Mouse (Mus musculus) midbrain, embryonic 10.5 days (tissue): ENCODE measurements at regions not wholly inside any gene's neighbourhood (a gene's known extent, or its start where the extent isn't known, plus 50 kb on each side); places are given as distances from the start of the nearest gene placed in this dataset.
A peak's percentile ranks its signal among the peaks of the same experiment; 100 is the strongest.

Experiments used
- DNase-seq: peaks from one replicate; pipeline ENCODE4 v3.0.0-alpha.2; 2017; ENCODE audit warnings: low spot score
- H3K27ac ChIP-seq: fragments of 300-500 bp; sonication (generic); replicated peaks from 2 replicates; pipeline ENCODE4 v1.5.1; 2016; ENCODE audit warnings: mild to moderate bottlenecking
- H3K27me3 ChIP-seq: fragments of 300-500 bp; sonication (generic); 2 replicates; pipeline ENCODE4 v1.6.1; 2016; ENCODE audit warnings: low read depth, mild to moderate bottlenecking; ENCODE audit not compliant: poor library complexity, severe bottlenecking
- H3K36me3 ChIP-seq: fragments of 300-500 bp; sonication (generic); 2 replicates; pipeline ENCODE4 v1.6.1; 2016; ENCODE audit warnings: mild to moderate bottlenecking, moderate library complexity
- H3K4me1 ChIP-seq: fragments of 300-500 bp; sonication (generic); 2 replicates; pipeline ENCODE4 v1.6.1; 2016
- H3K4me3 ChIP-seq: fragments of 300-500 bp; sonication (generic); 2 replicates; pipeline ENCODE4 v1.5.1; 2016; ENCODE audit warnings: mild to moderate bottlenecking, moderate library complexity
- H3K9me3 ChIP-seq: fragments of 300-500 bp; sonication (generic); replicated peaks from 2 replicates; pipeline ENCODE4 v1.6.1; 2016; ENCODE audit warnings: mild to moderate bottlenecking
- WGBS: fragments of 180-500 bp; shearing (Covaris S2); methylation state at CpG from one replicate; pipeline ENCODE4 v1.1.7; 2016; 5-methylcytosine and 5-hydroxymethylcytosine counted together

- H3K27ac ChIP-seq = no peak overlapping the region
- no peaks in the 10 kb centered on the region for H3K27me3 ChIP-seq
- no peak overlapping the region for H3K4me3 ChIP-seq
- H3K9me3 ChIP-seq = no peaks in the 10 kb centered on the region
- no peaks in the 10 kb centered on the region for H3K4me1 ChIP-seq
- 48% methylated on average over 2 of the region's 2 CpGs for WGBS
- DNase-seq = peak; percentile 11
- H3K36me3 ChIP-seq = no peaks in the 10 kb centered on the region
These were observed 106.9 kb upstream of the Tgif2lx2 start for GRCm38 (mm10) chrX:118320123-118320522.

GRCm38 (mm10) chrX:118356888-118357287, 70.1 kb upstream of the Tgif2lx2 start:
- H3K4me1 ChIP-seq = no peaks in the 10 kb centered on the region
- no peak for DNase-seq
- no peak overlapping the region for H3K4me3 ChIP-seq
- H3K27me3 ChIP-seq = no peaks in the 10 kb centered on the region
- no peak overlapping the region for H3K27ac ChIP-seq
- 0 out of 2 replicates have a peak, but pooled peaks cover 2% of the 10 kb centered on the region for H3K9me3 ChIP-seq
- no peaks in the 10 kb centered on the region for H3K36me3 ChIP-seq
